Mouse (Mus musculus): ENCODE measurements around the gene Ilk. TPM values are rescaled to one million over a fixed set of nuclear protein-coding genes. Genes with fewer than 3 reads are reported as not detected.

The Ilk gene
- 183 and 192 TPM in 2 replicates for polyA plus RNA-seq (2015; fragmentation: Nextera tagmentation; extraction: Ambion mirVana)

- under 1% methylated on average over 62 of the region's 62 CpGs for WGBS
- Histone ChIP-seq H3K27me3 (ENCODE audit: control insufficient read depth, insufficient read depth, low read depth, low read length) (no peaks in the 10 kb centered on the region), H3K4me2 (ENCODE audit: low read length) (peak within 1 kb of the TSS; percentile 97), H3K9me3 (replicated peaks; ENCODE audit: control insufficient read depth, low read length, poor library complexity, severe bottlenecking) (no peaks in the 10 kb centered on the region), H3K4me1 (ENCODE audit: control insufficient read depth, insufficient read depth, low read length) (peaks cover 27% of the 10 kb centered on the region), H3K4me3 (ENCODE audit: low read depth, low read length) (peak within 1 kb of the TSS; percentile 85), H3K27ac (ENCODE audit: low read length) (peak within 1 kb of the TSS; percentile 77), H3K36me3 (ENCODE audit: control insufficient read depth, insufficient read depth, low read length) (peaks cover 19% of the 10 kb centered on the region), H3K9ac (ENCODE audit: low read depth, low read length) (peak within 1 kb of the TSS; percentile 90)
- ATAC-seq: peak; percentile 96
Observed at GRCm38 (mm10) chr7:105736264-105736901, at the start of gene Ilk. Gene Ilk (plus strand): TSS chr7:105736592.

GRCm38 (mm10) chr7:105690875-105691274 lies 45.5 kb upstream of the Ilk start:
- H3K9me3 ChIP-seq (replicated peaks; ENCODE audit: control insufficient read depth, low read length, poor library complexity, severe bottlenecking): no peaks in the 10 kb centered on the region
- no peak overlapping the region for H3K9ac ChIP-seq (ENCODE audit: low read depth, low read length)
- H3K4me3 ChIP-seq (ENCODE audit: low read depth, low read length): no peak overlapping the region
- H3K36me3 ChIP-seq (ENCODE audit: control insufficient read depth, insufficient read depth, low read length): no peaks in the 10 kb centered on the region
- H3K27ac ChIP-seq (ENCODE audit: low read length): no peak overlapping the region
- no peak overlapping the region for H3K4me2 ChIP-seq (ENCODE audit: low read length)
- WGBS: 48% methylated on average over 1 of the region's 1 CpGs
- H3K4me1 ChIP-seq (ENCODE audit: control insufficient read depth, insufficient read depth, low read length): no peaks in the 10 kb centered on the region
- ATAC-seq: no peak
- H3K27me3 ChIP-seq (ENCODE audit: control insufficient read depth, insufficient read depth, low read depth, low read length): no peaks in the 10 kb centered on the region

- WGBS: 90% methylated on average over 16 of the region's 16 CpGs
- Histone ChIP-seq H3K9me3 (replicated peaks; ENCODE audit: control insufficient read depth, low read length, poor library complexity, severe bottlenecking) (no peaks in the 10 kb centered on the region), H3K4me1 (ENCODE audit: control insufficient read depth, insufficient read depth, low read length) (no peaks in the 10 kb centered on the region)
Observed at GRCm38 (mm10) chr7:105703184-105703583, 33.2 kb upstream of the Ilk start.

GRCm38 (mm10) chr7:105703816-105704215 lies 32.6 kb upstream of the Ilk start:
- Histone ChIP-seq H3K9me3 (replicated peaks; ENCODE audit: control insufficient read depth, low read length, poor library complexity, severe bottlenecking) (no peaks in the 10 kb centered on the region), H3K27me3 (ENCODE audit: control insufficient read depth, insufficient read depth, low read depth, low read length) (no peaks in the 10 kb centered on the region), H3K36me3 (ENCODE audit: control insufficient read depth, insufficient read depth, low read length) (no peaks in the 10 kb centered on the region), H3K9ac (ENCODE audit: low read depth, low read length) (no peak overlapping the region), H3K27ac (ENCODE audit: low read length) (no peak overlapping the region), H3K4me3 (ENCODE audit: low read depth, low read length) (no peak overlapping the region), H3K4me2 (ENCODE audit: low read length) (no peak overlapping the region), H3K4me1 (ENCODE audit: control insufficient read depth, insufficient read depth, low read length) (no peaks in the 10 kb centered on the region)
- no peak for ATAC-seq
- WGBS: 85% methylated on average over 4 of the region's 4 CpGs

More at GRCm38 (mm10) chr7:105703184-105703583, 33.2 kb upstream of the Ilk start:
- Histone ChIP-seq H3K27me3 (ENCODE audit: control insufficient read depth, insufficient read depth, low read depth, low read length) (no peaks in the 10 kb centered on the region), H3K27ac (ENCODE audit: low read length) (no peak overlapping the region), H3K9ac (ENCODE audit: low read depth, low read length) (no peak overlapping the region), H3K36me3 (ENCODE audit: control insufficient read depth, insufficient read depth, low read length) (no peaks in the 10 kb centered on the region), H3K4me2 (ENCODE audit: low read length) (no peak overlapping the region), H3K4me3 (ENCODE audit: low read depth, low read length) (no peak overlapping the region)
- no peak for ATAC-seq

GRCm38 (mm10) chr7:105708733-105709132 lies 27.7 kb upstream of the Ilk start:
- H3K36me3 ChIP-seq (ENCODE audit: control insufficient read depth, insufficient read depth, low read length): no peaks in the 10 kb centered on the region
- H3K27ac ChIP-seq (ENCODE audit: low read length): no peak overlapping the region
- 94% methylated on average over 5 of the region's 5 CpGs for WGBS
- H3K4me3 ChIP-seq (ENCODE audit: low read depth, low read length): no peak overlapping the region
- no peaks in the 10 kb centered on the region for H3K9me3 ChIP-seq (replicated peaks; ENCODE audit: control insufficient read depth, low read length, poor library complexity, severe bottlenecking)
- H3K27me3 ChIP-seq (ENCODE audit: control insufficient read depth, insufficient read depth, low read depth, low read length): no peaks in the 10 kb centered on the region
- H3K4me2 ChIP-seq (ENCODE audit: low read length): no peak overlapping the region
- no peaks in the 10 kb centered on the region for H3K4me1 ChIP-seq (ENCODE audit: control insufficient read depth, insufficient read depth, low read length)
- no peak overlapping the region for H3K9ac ChIP-seq (ENCODE audit: low read depth, low read length)
- no peak for ATAC-seq

GRCm38 (mm10) chr7:105715366-105715765 lies 21.0 kb upstream of the Ilk start:
- H3K4me3 ChIP-seq (ENCODE audit: low read depth, low read length): no peak overlapping the region
- H3K9me3 ChIP-seq (replicated peaks; ENCODE audit: control insufficient read depth, low read length, poor library complexity, severe bottlenecking): no peaks in the 10 kb centered on the region
- H3K9ac ChIP-seq (ENCODE audit: low read depth, low read length): no peak overlapping the region
- H3K4me2 ChIP-seq (ENCODE audit: low read length): no peak overlapping the region
- WGBS: 66% methylated on average over 3 of the region's 3 CpGs
- no peaks in the 10 kb centered on the region for H3K4me1 ChIP-seq (ENCODE audit: control insufficient read depth, insufficient read depth, low read length)
- no peak for ATAC-seq
- no peaks in the 10 kb centered on the region for H3K27me3 ChIP-seq (ENCODE audit: control insufficient read depth, insufficient read depth, low read depth, low read length)
- no peaks in the 10 kb centered on the region for H3K36me3 ChIP-seq (ENCODE audit: control insufficient read depth, insufficient read depth, low read length)
- H3K27ac ChIP-seq (ENCODE audit: low read length): no peak overlapping the region

- H3K27me3 ChIP-seq (ENCODE audit: control insufficient read depth, insufficient read depth, low read depth, low read length): no peaks in the 10 kb centered on the region
- H3K36me3 ChIP-seq (ENCODE audit: control insufficient read depth, insufficient read depth, low read length): no peaks in the 10 kb centered on the region
- no peak overlapping the region for H3K4me2 ChIP-seq (ENCODE audit: low read length)
- no peak overlapping the region for H3K27ac ChIP-seq (ENCODE audit: low read length)
- H3K4me1 ChIP-seq (ENCODE audit: control insufficient read depth, insufficient read depth, low read length): no peaks in the 10 kb centered on the region
- no peak overlapping the region for H3K9ac ChIP-seq (ENCODE audit: low read depth, low read length)
- H3K9me3 ChIP-seq (replicated peaks; ENCODE audit: control insufficient read depth, low read length, poor library complexity, severe bottlenecking): no peaks in the 10 kb centered on the region
- WGBS: 75% methylated on average over 2 of the region's 2 CpGs
- no peak for ATAC-seq
- H3K4me3 ChIP-seq (ENCODE audit: low read depth, low read length): no peak overlapping the region
Observed at GRCm38 (mm10) chr7:105721916-105722315, 14.5 kb upstream of the Ilk start.

GRCm38 (mm10) chr7:105726144-105726979 lies 10.0 kb upstream of the Ilk start:
- ATAC-seq: peak; percentile 82
- no peak overlapping the region for H3K4me2 ChIP-seq (ENCODE audit: low read length)
- H3K9me3 ChIP-seq (replicated peaks; ENCODE audit: control insufficient read depth, low read length, poor library complexity, severe bottlenecking): no peaks in the 10 kb centered on the region
- no peaks in the 10 kb centered on the region for H3K27me3 ChIP-seq (ENCODE audit: control insufficient read depth, insufficient read depth, low read depth, low read length)
- H3K4me3 ChIP-seq (ENCODE audit: low read depth, low read length): no peak overlapping the region
- H3K4me1 ChIP-seq (ENCODE audit: control insufficient read depth, insufficient read depth, low read length): no peaks in the 10 kb centered on the region
- WGBS: 75% methylated on average over 4 of the region's 4 CpGs
- peaks cover 3% of the 10 kb centered on the region; the same call in 1 of the 2 replicates for H3K36me3 ChIP-seq (ENCODE audit: control insufficient read depth, insufficient read depth, low read length)
- no peak overlapping the region for H3K27ac ChIP-seq (ENCODE audit: low read length)
- no peak overlapping the region for H3K9ac ChIP-seq (ENCODE audit: low read depth, low read length)

GRCm38 (mm10) chr7:105726980-105727325 lies 9.4 kb upstream of the Ilk start:
- Histone ChIP-seq H3K4me1 (ENCODE audit: control insufficient read depth, insufficient read depth, low read length) (no peaks in the 10 kb centered on the region), H3K9me3 (replicated peaks; ENCODE audit: control insufficient read depth, low read length, poor library complexity, severe bottlenecking) (no peaks in the 10 kb centered on the region), H3K36me3 (ENCODE audit: control insufficient read depth, insufficient read depth, low read length) (peaks cover 5% of the 10 kb centered on the region; the same call in 1 of the 2 replicates), H3K9ac (ENCODE audit: low read depth, low read length) (no peak overlapping the region), H3K4me3 (ENCODE audit: low read depth, low read length) (no peak overlapping the region), H3K27ac (ENCODE audit: low read length) (no peak overlapping the region), H3K27me3 (ENCODE audit: control insufficient read depth, insufficient read depth, low read depth, low read length) (no peaks in the 10 kb centered on the region), H3K4me2 (ENCODE audit: low read length) (no peak overlapping the region)
- no peak; the same call in 1 of the 2 replicates for ATAC-seq
- 96% methylated on average over 4 of the region's 4 CpGs for WGBS

Data from midbrain, embryonic 16.5 days (tissue).